Mouse (Mus musculus) embryonic facial prominence, embryonic 13.5 days (tissue): ENCODE results near the gene Rnf126. TPM values are rescaled to one million over a fixed set of nuclear protein-coding genes. Genes with fewer than 3 reads are reported as not detected.

ENCODE experiments used
- ATAC-seq: fragments of 200-750 bp; cut with Nextera tagmentation; 2 replicates; pipeline ENCODE4 v1.8.0; 2017; ENCODE audit warnings: low read depth; ENCODE audit not compliant: insufficient number of reproducible peaks, insufficient read depth, low FRiP score, low TSS enrichment
- H3K27ac ChIP-seq: fragments of 300-500 bp; sonication (generic); 2 replicates; pipeline ENCODE4 v1.5.1; 2015; ENCODE audit warnings: moderate library complexity, mild to moderate bottlenecking, inconsistent platforms
- H3K27me3 ChIP-seq: fragments of 300-500 bp; sonication (generic); 2 replicates; pipeline ENCODE4 v1.6.1; 2015; ENCODE audit warnings: mild to moderate bottlenecking, inconsistent platforms
- H3K36me3 ChIP-seq: fragments of 300-500 bp; sonication (generic); 2 replicates; pipeline ENCODE4 v1.6.1; 2015; ENCODE audit warnings: mild to moderate bottlenecking, inconsistent platforms
- H3K4me1 ChIP-seq: fragments of 300-500 bp; sonication (generic); 2 replicates; pipeline ENCODE4 v1.6.1; 2015; ENCODE audit warnings: inconsistent platforms
- H3K4me2 ChIP-seq: fragments of 300-500 bp; sonication (generic); 2 replicates; pipeline ENCODE4 v1.6.1; 2015; ENCODE audit warnings: moderate library complexity, mild to moderate bottlenecking, inconsistent platforms
- H3K4me3 ChIP-seq: fragments of 300-500 bp; sonication (generic); 2 replicates; pipeline ENCODE4 v1.5.1; 2015; ENCODE audit warnings: mild to moderate bottlenecking, inconsistent platforms
- H3K9ac ChIP-seq: fragments of 300-500 bp; sonication (generic); 2 replicates; pipeline ENCODE4 v1.6.1; 2015; ENCODE audit warnings: mild to moderate bottlenecking, inconsistent platforms
- H3K9me3 ChIP-seq: fragments of 300-500 bp; sonication (generic); 2 replicates; pipeline ENCODE4 v1.6.1; 2016; ENCODE audit warnings: inconsistent platforms
- WGBS: fragments of 180-500 bp; shearing (Covaris S2); methylation state at CpG from one replicate; pipeline ENCODE4 v1.1.7; 2015; ENCODE audit warnings: mixed read lengths; 5-methylcytosine and 5-hydroxymethylcytosine counted together
- polyA plus RNA-seq: library from polyadenylated mRNA; unstranded; fragments of >200 nt; fragmentation: Nextera tagmentation; extraction: Ambion mirVana; gene quantifications from 2 replicates; pipeline ENCODE4 v1.2.1, GENCODE M21; 2015

Rnf126 gene
- polyA plus RNA-seq, 1 experiment from 2014 or later = 96.5 TPM

- H3K4me1 ChIP-seq = peaks cover 43% of the 10 kb centered on the region
- H3K27me3 ChIP-seq = peaks cover 48% of the 10 kb centered on the region
- H3K4me2 ChIP-seq = peak overlapping the region; percentile 80
- H3K27ac ChIP-seq = peak overlapping the region; percentile 39; the same call in 1 of the 2 replicates
- no peaks in the 10 kb centered on the region for H3K9me3 ChIP-seq
- ATAC-seq = 0 out of 2 replicates have a peak, but pooled peaks have one; percentile 16
- no peak overlapping the region for H3K9ac ChIP-seq
- H3K36me3 ChIP-seq = no peaks in the 10 kb centered on the region
- H3K4me3 ChIP-seq = peak overlapping the region; percentile 54; the same call in 1 of the 2 replicates
- WGBS = 10% methylated on average over 15 of the region's 15 CpGs
These were observed 11.3 kb upstream of the Rnf126 start for GRCm38 (mm10) chr10:79778006-79778405.

GRCm38 (mm10) chr10:79777103-79777531, 10.4 kb upstream of the Rnf126 start, which contains the start of gene Fstl3:
TSS of gene Fstl3 (plus strand) at chr10:79777272.
- under 1% methylated on average over 39 of the region's 39 CpGs for WGBS
- ATAC-seq = no peak
- Histone ChIP-seq H3K4me3 (peak within 1 kb of the TSS; percentile 54), H3K9ac (peak within 1 kb of the TSS; percentile 76), H3K27me3 (peaks cover 40% of the 10 kb centered on the region), H3K36me3 (no peaks in the 10 kb centered on the region), H3K4me1 (peaks cover 43% of the 10 kb centered on the region), H3K27ac (peak within 1 kb of the TSS; percentile 39; the same call in 1 of the 2 replicates), H3K4me2 (peak within 1 kb of the TSS; percentile 80), H3K9me3 (peaks cover 6% of the 10 kb centered on the region; the same call in 1 of the 2 replicates)

- no peak for ATAC-seq
- 66% methylated on average over 5 of the region's 5 CpGs for WGBS
- no peak overlapping the region for H3K4me2 ChIP-seq
These were observed 7.9 kb upstream of the Rnf126 start for GRCm38 (mm10) chr10:79774486-79775279.

GRCm38 (mm10) chr10:79773208-79773607, 6.5 kb upstream of the Rnf126 start:
- no peak overlapping the region for H3K9ac ChIP-seq
- WGBS = 90% methylated on average over 2 of the region's 2 CpGs

More at GRCm38 (mm10) chr10:79774486-79775279, 7.9 kb upstream of the Rnf126 start:
- Histone ChIP-seq H3K27ac (no peak overlapping the region), H3K27me3 (peaks cover 29% of the 10 kb centered on the region), H3K4me1 (peaks cover 25% of the 10 kb centered on the region), H3K9me3 (peaks cover 7% of the 10 kb centered on the region; the same call in 1 of the 2 replicates), H3K36me3 (no peaks in the 10 kb centered on the region), H3K4me3 (no peak overlapping the region), H3K9ac (no peak overlapping the region)

GRCm38 (mm10) chr10:79772320-79772719, 5.6 kb upstream of the Rnf126 start:
- Histone ChIP-seq H3K36me3 (no peaks in the 10 kb centered on the region), H3K27me3 (peaks cover 9% of the 10 kb centered on the region), H3K4me1 (peaks cover 19% of the 10 kb centered on the region), H3K9me3 (peaks cover 7% of the 10 kb centered on the region; the same call in 1 of the 2 replicates), H3K4me3 (no peak overlapping the region), H3K9ac (no peak overlapping the region), H3K27ac (no peak overlapping the region), H3K4me2 (no peak overlapping the region)
- 94% methylated on average over 3 of the region's 3 CpGs for WGBS
- no peak for ATAC-seq

More at GRCm38 (mm10) chr10:79773208-79773607, 6.5 kb upstream of the Rnf126 start:
- H3K4me3 ChIP-seq = no peak overlapping the region
- H3K9me3 ChIP-seq = peaks cover 7% of the 10 kb centered on the region; the same call in 1 of the 2 replicates
- H3K36me3 ChIP-seq = no peaks in the 10 kb centered on the region
- no peak for ATAC-seq
- H3K4me2 ChIP-seq = no peak overlapping the region
- H3K27me3 ChIP-seq = peaks cover 14% of the 10 kb centered on the region
- H3K27ac ChIP-seq = no peak overlapping the region
- peaks cover 21% of the 10 kb centered on the region for H3K4me1 ChIP-seq

GRCm38 (mm10) chr10:79769329-79769728, 2.6 kb upstream of the Rnf126 start:
- Histone ChIP-seq H3K4me1 (peaks cover 29% of the 10 kb centered on the region), H3K4me3 (no peak overlapping the region), H3K27me3 (peaks cover 9% of the 10 kb centered on the region), H3K4me2 (no peak overlapping the region), H3K27ac (no peak overlapping the region), H3K9ac (no peak overlapping the region), H3K9me3 (peaks cover 7% of the 10 kb centered on the region; the same call in 1 of the 2 replicates), H3K36me3 (no peaks in the 10 kb centered on the region)
- ATAC-seq = no peak
- 45% methylated on average over 4 of the region's 4 CpGs for WGBS

GRCm38 (mm10) chr10:79768400-79768799, 1.6 kb upstream of the Rnf126 start:
- H3K4me3 ChIP-seq = peak overlapping the region; percentile 94
- WGBS = under 1% methylated on average over 5 of the region's 5 CpGs
- H3K4me2 ChIP-seq = peak overlapping the region; percentile 86
- H3K4me1 ChIP-seq = peaks cover 36% of the 10 kb centered on the region
- H3K9ac ChIP-seq = no peak overlapping the region
- peaks cover 7% of the 10 kb centered on the region; the same call in 1 of the 2 replicates for H3K9me3 ChIP-seq
- 0 out of 2 replicates have a peak overlapping the region, but pooled peaks have one; percentile 48 for H3K27ac ChIP-seq
- ATAC-seq = no peak
- peaks cover 9% of the 10 kb centered on the region for H3K27me3 ChIP-seq
- no peaks in the 10 kb centered on the region for H3K36me3 ChIP-seq

- peak overlapping the region; percentile 97 for H3K9ac ChIP-seq
- WGBS = 11% methylated on average over 40 of the region's 40 CpGs
These were observed 856 bp upstream of the Rnf126 start for GRCm38 (mm10) chr10:79767372-79768244.

GRCm38 (mm10) chr10:79766001-79766507, 698 bp downstream of the Rnf126 start:
- peaks cover 9% of the 10 kb centered on the region for H3K27me3 ChIP-seq
- H3K9me3 ChIP-seq = no peaks in the 10 kb centered on the region
- peak overlapping the region; percentile 86 for H3K4me2 ChIP-seq
- H3K9ac ChIP-seq = peak overlapping the region; percentile 97
- H3K36me3 ChIP-seq = peaks cover 16% of the 10 kb centered on the region
- 8% methylated on average over 16 of the region's 16 CpGs for WGBS
- no peak for ATAC-seq
- H3K4me1 ChIP-seq = peaks cover 36% of the 10 kb centered on the region
- H3K4me3 ChIP-seq = peak overlapping the region; percentile 94
- H3K27ac ChIP-seq = peak overlapping the region; percentile 91

More at GRCm38 (mm10) chr10:79767372-79768244, 856 bp upstream of the Rnf126 start:
- H3K9me3 ChIP-seq = peaks cover 6% of the 10 kb centered on the region; the same call in 1 of the 2 replicates
- peaks cover 36% of the 10 kb centered on the region for H3K4me1 ChIP-seq
- peaks cover under 1% of the 10 kb centered on the region; the same call in 1 of the 2 replicates for H3K36me3 ChIP-seq
- peak overlapping the region; percentile 94 for H3K4me3 ChIP-seq
- ATAC-seq = peak; percentile 78
- H3K27me3 ChIP-seq = peaks cover 9% of the 10 kb centered on the region
- H3K27ac ChIP-seq = peak overlapping the region; percentile 91
- peak overlapping the region; percentile 86 for H3K4me2 ChIP-seq

GRCm38 (mm10) chr10:79765228-79765745, 1.5 kb downstream of the Rnf126 start:
- WGBS = 74% methylated on average over 2 of the region's 2 CpGs
- Histone ChIP-seq H3K27me3 (peaks cover 2% of the 10 kb centered on the region; the same call in 1 of the 2 replicates), H3K4me2 (peak overlapping the region; percentile 86), H3K9ac (peak overlapping the region; percentile 97), H3K9me3 (no peaks in the 10 kb centered on the region), H3K4me3 (peak overlapping the region; percentile 94), H3K27ac (no peak overlapping the region), H3K4me1 (peaks cover 36% of the 10 kb centered on the region), H3K36me3 (peaks cover 24% of the 10 kb centered on the region)
- ATAC-seq = no peak
